ENCODE assay signal across 8 mouse cellular contexts in genomic region chr11:101551751-101552475, GRCm38 (mm10). TPM values are rescaled to one million over a fixed set of nuclear protein-coding genes. Genes with fewer than 3 reads are reported as not detected.
DNase-seq lines count a peak whose midpoint lies in the region; ATAC-seq and TF ChIP-seq lines count a peak whose summit lies in the region.

Gene Brca1 (minus strand): TSS chr11:101551955.
Gene Nbr1 (plus strand): TSS chr11:101552149.

- peaks cover 48% of the 10 kb centered on the region for H3K36me3 ChIP-seq in forebrain, embryonic 10.5 days (replicated peaks)
- H3K36me3 ChIP-seq in heart, embryonic 15.5 days: peaks cover 6% of the 10 kb centered on the region; the same call in 1 of the 2 replicates
- H3K36me3 ChIP-seq in liver, embryonic 14.5 days (replicated peaks; ENCODE audit: control insufficient read depth, insufficient read depth, low read depth): peaks cover 33% of the 10 kb centered on the region
- H3K36me3 ChIP-seq in neural tube, embryonic 11.5 days (ENCODE audit: control insufficient read depth, insufficient read depth, low read length): no peaks in the 10 kb centered on the region
- peaks cover 8% of the 10 kb centered on the region; the same call in 1 of the 2 replicates for H3K36me3 ChIP-seq in stomach, postnatal 0 days (ENCODE audit: control insufficient read depth, insufficient read depth, low read length)

- ATAC-seq in heart, embryonic 15.5 days (replicated peaks; ENCODE audit: insufficient number of reproducible peaks, insufficient read depth, low FRiP score, low read depth): peak; percentile 84
- peak; percentile 73 for ATAC-seq in liver, embryonic 14.5 days (ENCODE audit: insufficient read depth)
- peak; percentile 82 for ATAC-seq in neural tube, embryonic 11.5 days (ENCODE audit: insufficient read depth, low FRiP score, low TSS enrichment)
- peak; percentile 83 for ATAC-seq in stomach, postnatal 0 days (ENCODE audit: low FRiP score, low TSS enrichment)

- peak within 1 kb of the TSS; percentile 85 for H3K4me3 ChIP-seq in forebrain, embryonic 10.5 days
- peak within 1 kb of the TSS; percentile 79 for H3K4me3 ChIP-seq in heart, embryonic 15.5 days
- H3K4me3 ChIP-seq in liver, embryonic 14.5 days (ENCODE audit: insufficient read depth in 1 of 2, low read depth in 2 of 2, low read length in 2 of 2): peak within 1 kb of the TSS; percentile 80 to 95
- H3K4me3 ChIP-seq in neural tube, embryonic 11.5 days (ENCODE audit: low read depth, low read length): peak within 1 kb of the TSS; percentile 77
- H3K4me3 ChIP-seq in stomach, postnatal 0 days (ENCODE audit: low read depth, low read length): peak within 1 kb of the TSS; percentile 84

- no peak; the same call in 1 of the 2 replicates for TF ChIP-seq EP300 in liver, embryonic 14.5 days (IDR thresholded peaks at IDR 0.05; ENCODE audit: low read depth)
- TF ChIP-seq EP300 in stomach, postnatal 0 days (optimal IDR thresholded peaks at IDR 0.05): no peak

- no peaks in the 10 kb centered on the region for H3K9me3 ChIP-seq in forebrain, embryonic 10.5 days
- H3K9me3 ChIP-seq in heart, embryonic 15.5 days (replicated peaks): no peaks in the 10 kb centered on the region
- H3K9me3 ChIP-seq in liver, embryonic 14.5 days (ENCODE audit: control insufficient read depth, low read length): no peaks in the 10 kb centered on the region
- H3K9me3 ChIP-seq in neural tube, embryonic 11.5 days (ENCODE audit: control insufficient read depth, low read length): no peaks in the 10 kb centered on the region
- no peaks in the 10 kb centered on the region for H3K9me3 ChIP-seq in stomach, postnatal 0 days (ENCODE audit: control insufficient read depth, low read length)

- WGBS in forebrain, embryonic 10.5 days: under 1% methylated on average over 43 of the region's 43 CpGs
- under 1% methylated on average over 43 of the region's 43 CpGs for WGBS in heart, embryonic 15.5 days
- WGBS in liver, embryonic 14.5 days (ENCODE audit: insufficient replicate concordance): under 1% methylated on average over 43 of the region's 43 CpGs
- under 1% methylated on average over 43 of the region's 43 CpGs for WGBS in neural tube, embryonic 11.5 days
- WGBS in stomach, postnatal 0 days: under 1% methylated on average over 43 of the region's 43 CpGs

- DNase-seq in CD8-positive naive resting alpha-beta T cell, adult 2 months (ENCODE audit: low read depth in 2 of 2, low spot score in 2 of 2): peak; percentile 82 to 86
- peak; percentile 97 for DNase-seq in c-Kit-positive CD71-negative TER-119-negative erythroid progenitor cells, embryonic 14.5 days (ENCODE audit: low read depth)
- peak; percentile 98 for DNase-seq in forebrain, embryonic 10.5 days (ENCODE audit: extremely low spot score, low spot score)
- peak; percentile 96 for DNase-seq in kidney, postnatal 25 days
- DNase-seq in liver, embryonic 14.5 days (ENCODE audit: low read depth in 3 of 3, low spot score in 3 of 3): peak; percentile 98 to 99 (median 99)
- peak; percentile 97 for DNase-seq in neural tube, embryonic 11.5 days (ENCODE audit: low spot score)
- DNase-seq in stomach, postnatal 0 days (ENCODE audit: low spot score): peak; percentile 97

- no peak for TF ChIP-seq CTCF in liver, embryonic 14.5 days (IDR thresholded peaks at IDR 0.05; ENCODE audit: low read depth)
- no peak for TF ChIP-seq CTCF in stomach, postnatal 0 days (IDR thresholded peaks at IDR 0.05; ENCODE audit: low read depth)

- H3K27ac ChIP-seq in forebrain, embryonic 10.5 days: peak within 1 kb of the TSS; percentile 98
- peak within 1 kb of the TSS; percentile 92 for H3K27ac ChIP-seq in heart, embryonic 15.5 days
- peak within 1 kb of the TSS; percentile 83 for H3K27ac ChIP-seq in liver, embryonic 14.5 days
- H3K27ac ChIP-seq in neural tube, embryonic 11.5 days (ENCODE audit: low read depth, low read length): peak within 1 kb of the TSS; percentile 91
- peak within 1 kb of the TSS; percentile 98 for H3K27ac ChIP-seq in stomach, postnatal 0 days (replicated peaks)

- H3K9ac ChIP-seq in heart, embryonic 15.5 days: peak within 1 kb of the TSS; percentile 74
- H3K9ac ChIP-seq in liver, embryonic 14.5 days (replicated peaks): peak within 1 kb of the TSS; percentile 97
- peak within 1 kb of the TSS; percentile 69 for H3K9ac ChIP-seq in neural tube, embryonic 11.5 days (ENCODE audit: low read length)
- H3K9ac ChIP-seq in stomach, postnatal 0 days (ENCODE audit: low read length): peak within 1 kb of the TSS; percentile 94

- peaks cover 31% of the 10 kb centered on the region for H3K4me1 ChIP-seq in forebrain, embryonic 10.5 days
- H3K4me1 ChIP-seq in heart, embryonic 15.5 days (replicated peaks): peaks cover 24% of the 10 kb centered on the region
- peaks cover 8 to 11% of the 10 kb centered on the region in 2 experiments for H3K4me1 ChIP-seq in liver, embryonic 14.5 days (replicated peaks; ENCODE audit: control insufficient read depth in 2 of 2, insufficient read depth in 2 of 2, low read length in 1 of 2)
- peaks cover 16% of the 10 kb centered on the region for H3K4me1 ChIP-seq in neural tube, embryonic 11.5 days (ENCODE audit: control insufficient read depth, insufficient read depth, low read length)
- H3K4me1 ChIP-seq in stomach, postnatal 0 days (replicated peaks; ENCODE audit: control insufficient read depth, insufficient read depth): peaks cover 3% of the 10 kb centered on the region; the same call in 1 of the 2 replicates

- H3K4me2 ChIP-seq in heart, embryonic 15.5 days: peak within 1 kb of the TSS; percentile 79
- peak within 1 kb of the TSS; percentile 92 for H3K4me2 ChIP-seq in liver, embryonic 14.5 days (ENCODE audit: low read depth)
- H3K4me2 ChIP-seq in neural tube, embryonic 11.5 days (ENCODE audit: low read depth): peak within 1 kb of the TSS; percentile 76
- peak within 1 kb of the TSS; percentile 72 for H3K4me2 ChIP-seq in stomach, postnatal 0 days (replicated peaks; ENCODE audit: low read depth)

- no peaks in the 10 kb centered on the region for H3K27me3 ChIP-seq in forebrain, embryonic 10.5 days (ENCODE audit: poor library complexity, severe bottlenecking)
- H3K27me3 ChIP-seq in heart, embryonic 15.5 days: no peaks in the 10 kb centered on the region
- H3K27me3 ChIP-seq in liver, embryonic 14.5 days (ENCODE audit: control insufficient read depth, insufficient read depth, low read length): no peaks in the 10 kb centered on the region
- no peaks in the 10 kb centered on the region for H3K27me3 ChIP-seq in neural tube, embryonic 11.5 days (ENCODE audit: control insufficient read depth, insufficient read depth, low read length)
- no peaks in the 10 kb centered on the region for H3K27me3 ChIP-seq in stomach, postnatal 0 days (ENCODE audit: control insufficient read depth, insufficient read depth, low read length)

RNA-seq across cellular contexts. Expression of gene Brca1, which starts in this region (rescaled TPM):
- polyA plus RNA-seq in forebrain, embryonic 10.5 days (2016; fragmentation: Nextera tagmentation; extraction: Ambion mirVana): 26.2 and 27.4 TPM in 2 replicates
- 6.6 TPM in 2 replicates for polyA plus RNA-seq in heart, embryonic 15.5 days (2015; fragmentation: Nextera tagmentation; extraction: Ambion mirVana)
- 5.7 and 8.6 TPM in 2 replicates for polyA plus RNA-seq in liver, embryonic 14.5 days (2012; rRNA removed)
- 14.0 and 15.2 TPM in 2 replicates for polyA plus RNA-seq in liver, embryonic 14.5 days (2014; fragmentation: Nextera tagmentation; extraction: Ambion mirVana)
- polyA plus RNA-seq in neural tube, embryonic 11.5 days (2014; fragmentation: Nextera tagmentation; extraction: Ambion mirVana): 20.3 and 20.4 TPM in 2 replicates
- polyA plus RNA-seq in stomach, postnatal 0 days (2015; fragmentation: Nextera tagmentation; extraction: Ambion mirVana): 1.1 and 2.5 TPM in 2 replicates

RNA-seq across cellular contexts. Expression of gene Nbr1, which starts in this region (rescaled TPM):
- 61.7 and 69.9 TPM in 2 replicates for polyA plus RNA-seq in forebrain, embryonic 10.5 days (2016; fragmentation: Nextera tagmentation; extraction: Ambion mirVana)
- polyA plus RNA-seq in heart, embryonic 15.5 days (2015; fragmentation: Nextera tagmentation; extraction: Ambion mirVana): 58.5 and 60.6 TPM in 2 replicates
- 20.0 and 24.9 TPM in 2 replicates for polyA plus RNA-seq in liver, embryonic 14.5 days (2012; rRNA removed)
- polyA plus RNA-seq in liver, embryonic 14.5 days (2014; fragmentation: Nextera tagmentation; extraction: Ambion mirVana): 28.9 and 33.8 TPM in 2 replicates
- 89.0 and 99.1 TPM in 2 replicates for polyA plus RNA-seq in neural tube, embryonic 11.5 days (2014; fragmentation: Nextera tagmentation; extraction: Ambion mirVana)
- 34.5 TPM in 2 replicates for polyA plus RNA-seq in stomach, postnatal 0 days (2015; fragmentation: Nextera tagmentation; extraction: Ambion mirVana)

Comparison
In these comparisons a context has a peak if more than half of its experiments do, and no peak if none do; other contexts are left out.
1. Peak in every context shown above with its lines: DNase-seq, ATAC-seq, H3K4me3 ChIP-seq and H3K27ac ChIP-seq.